Mouse (Mus musculus) common myeloid progenitor, adult 5-6 weeks (primary cell): ENCODE measurements at regions not wholly inside any gene's neighbourhood (a gene's known extent, or its start where the extent isn't known, plus 50 kb on each side); places are given as distances from the start of the nearest gene placed in this dataset.
A peak's percentile ranks its signal among the peaks of the same experiment; 100 is the strongest.

Source experiments
- ATAC-seq: replicated peaks from 2 replicates; pipeline ENCODE4 v1.8.0; 2016; ENCODE audit warnings: low read depth, mild to moderate bottlenecking, moderate TSS enrichment, inconsistent platforms; ENCODE audit not compliant: poor library complexity, severe bottlenecking

DNA sequence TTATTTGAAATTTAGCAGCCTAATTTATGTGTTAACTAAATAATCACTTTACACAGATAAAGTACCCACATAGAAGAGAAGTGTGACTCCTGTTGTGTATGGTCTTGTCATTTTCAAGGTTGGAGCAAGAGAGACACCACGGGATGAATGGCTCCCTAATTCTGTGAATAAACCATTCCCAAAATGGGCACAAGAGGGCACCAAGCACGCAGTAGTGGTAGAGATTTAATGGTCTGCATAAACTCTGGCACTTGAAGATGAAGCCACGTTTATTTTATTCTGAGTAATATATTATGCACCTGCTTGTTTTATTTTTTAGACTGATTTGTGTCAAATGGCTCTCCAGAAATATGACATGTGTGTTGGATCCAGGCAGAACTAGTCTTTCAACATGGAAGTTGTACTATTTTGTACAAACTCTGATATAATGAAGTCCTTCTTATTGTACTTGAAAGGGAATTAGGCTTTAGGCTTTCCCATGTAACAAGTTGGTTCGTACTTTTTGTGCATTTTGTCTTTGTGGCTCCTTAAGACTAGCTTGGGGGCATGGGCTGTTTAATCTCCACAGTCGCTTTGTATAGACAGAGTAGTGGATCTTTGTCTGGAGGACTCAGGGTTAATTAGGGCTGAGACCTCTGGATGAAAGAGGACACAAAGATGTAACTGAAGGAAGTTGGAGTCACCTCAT, 480.8 kb downstream of the Plcl1 start:
- peak; percentile 77 for ATAC-seq

DNA sequence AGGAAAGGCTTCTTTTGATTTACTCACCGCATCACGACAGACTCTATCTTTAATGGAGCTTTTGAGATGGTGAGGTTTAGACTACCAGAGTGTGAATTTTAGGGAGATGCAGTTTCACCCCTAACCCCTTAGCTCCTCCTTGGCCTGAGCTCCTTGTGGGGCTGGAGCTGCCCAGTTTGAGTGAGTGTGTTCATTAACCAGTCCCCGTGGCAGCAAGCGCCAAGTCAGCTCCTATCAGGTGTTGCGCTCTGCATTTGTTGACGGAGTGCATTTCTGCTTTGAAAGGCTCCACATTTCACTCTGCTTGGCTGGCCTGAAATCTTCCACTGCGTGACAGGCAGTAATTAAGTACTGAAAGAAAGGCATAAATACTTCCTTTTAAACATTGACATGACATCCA, 481.7 kb downstream of the Plcl1 start:
- no peak for ATAC-seq

GRCm38 (mm10) chr1:55888711-55889366, 483.1 kb downstream of the Plcl1 start:
- ATAC-seq = no peak

- 0 out of 2 replicates have a peak, but pooled peaks have one; percentile 36 for ATAC-seq
These were observed 484.9 kb downstream of the Plcl1 start for GRCm38 (mm10) chr1:55890511-55891151.

- ATAC-seq = no peak
These were observed 486.2 kb downstream of the Plcl1 start for GRCm38 (mm10) chr1:55891894-55892293.

DNA sequence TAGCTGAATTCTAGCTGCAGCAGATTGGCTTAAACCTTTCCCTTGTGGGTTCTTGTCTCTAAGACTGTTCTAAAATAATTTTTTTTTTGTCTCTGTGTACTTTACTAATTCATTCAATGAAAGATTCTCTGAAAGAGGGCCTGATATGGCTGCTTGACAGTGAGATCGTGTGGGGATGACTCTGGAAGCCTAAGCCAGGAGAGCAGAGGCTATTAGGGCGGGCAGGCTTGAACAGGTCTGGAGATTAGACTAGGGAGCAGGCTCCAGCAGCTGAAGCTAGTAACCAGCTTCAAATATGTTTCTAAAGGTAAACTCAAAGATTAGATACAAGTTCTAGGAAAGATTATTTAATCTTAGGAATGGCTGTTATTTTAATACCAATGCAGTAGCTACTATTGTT, 491.9 kb downstream of the Plcl1 start:
- ATAC-seq = no peak

DNA sequence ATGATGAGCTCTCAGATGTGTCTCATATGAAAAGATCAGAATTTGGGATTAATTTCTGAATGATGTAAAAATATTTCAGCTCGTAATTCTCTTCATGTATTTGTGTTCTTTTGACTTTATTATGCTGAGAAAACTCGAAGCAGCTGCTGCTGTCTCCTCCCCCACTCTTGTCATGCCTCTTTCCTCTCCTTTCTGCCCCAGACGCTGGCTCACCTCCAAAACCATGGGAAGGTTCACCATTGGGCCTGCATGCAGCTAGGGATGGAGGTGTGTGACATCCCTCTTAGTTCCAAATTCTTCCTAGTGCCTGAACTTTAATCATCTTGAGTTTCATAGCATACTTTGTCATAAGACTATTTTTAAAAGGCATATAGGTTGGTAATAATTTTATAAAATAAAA, 492.3 kb downstream of the Plcl1 start:
- no peak for ATAC-seq

- ATAC-seq = no peak
These were observed 494.3 kb downstream of the Plcl1 start for GRCm38 (mm10) chr1:55900033-55900432.

GRCm38 (mm10) chr1:55903177-55903576, 497.5 kb downstream of the Plcl1 start:
- peak; percentile 95 for ATAC-seq

GRCm38 (mm10) chr1:55904571-55904970, 498.9 kb downstream of the Plcl1 start:
- peak; percentile 43; the same call in 1 of the 2 replicates for ATAC-seq

DNA sequence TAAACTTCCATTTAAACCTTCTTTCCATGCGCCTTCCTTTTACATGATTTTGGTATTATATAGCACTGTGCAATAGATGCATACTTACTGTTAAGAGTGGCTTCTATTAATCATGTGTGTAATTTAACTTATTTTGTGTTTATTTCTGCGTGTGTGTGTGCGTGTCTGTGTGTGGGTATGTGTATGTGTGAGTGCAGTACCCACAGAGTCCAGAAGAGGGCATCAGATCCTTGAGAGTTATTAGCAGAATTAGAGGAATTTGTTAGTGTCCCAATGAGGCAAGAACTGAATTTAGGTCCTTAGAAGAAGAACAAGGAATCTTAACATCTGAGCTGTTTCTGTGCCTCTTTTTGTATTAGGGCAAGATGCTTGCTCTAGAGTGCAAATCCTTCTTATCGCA, 499.5 kb downstream of the Plcl1 start:
- no peak for ATAC-seq

- 0 out of 2 replicates have a peak, but pooled peaks have one; percentile 39 for ATAC-seq
These were observed 504.3 kb downstream of the Plcl1 start for GRCm38 (mm10) chr1:55910024-55910423.

GRCm38 (mm10) chr1:55914284-55914683, 508.6 kb downstream of the Plcl1 start:
- no peak for ATAC-seq

DNA sequence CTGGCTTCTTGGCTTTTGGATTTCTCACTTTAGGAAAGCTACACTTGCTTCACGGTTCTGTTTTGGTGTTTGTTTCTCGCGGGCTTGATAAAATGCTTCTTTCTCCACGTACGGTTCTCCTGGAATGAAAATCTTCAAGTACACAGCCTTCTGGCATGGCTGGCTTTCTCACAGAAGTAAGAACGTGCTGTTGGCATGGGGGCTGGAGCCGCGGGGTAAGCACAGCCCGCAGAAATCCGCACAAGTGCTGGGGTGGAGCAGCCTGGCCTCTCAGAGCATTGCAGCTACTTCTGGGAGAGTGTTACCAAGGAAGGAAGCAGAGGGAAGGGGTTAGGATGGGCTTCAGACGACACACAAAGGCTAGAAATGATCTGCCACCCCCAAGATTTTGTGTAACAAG, 510.2 kb downstream of the Plcl1 start:
- no peak for ATAC-seq

DNA sequence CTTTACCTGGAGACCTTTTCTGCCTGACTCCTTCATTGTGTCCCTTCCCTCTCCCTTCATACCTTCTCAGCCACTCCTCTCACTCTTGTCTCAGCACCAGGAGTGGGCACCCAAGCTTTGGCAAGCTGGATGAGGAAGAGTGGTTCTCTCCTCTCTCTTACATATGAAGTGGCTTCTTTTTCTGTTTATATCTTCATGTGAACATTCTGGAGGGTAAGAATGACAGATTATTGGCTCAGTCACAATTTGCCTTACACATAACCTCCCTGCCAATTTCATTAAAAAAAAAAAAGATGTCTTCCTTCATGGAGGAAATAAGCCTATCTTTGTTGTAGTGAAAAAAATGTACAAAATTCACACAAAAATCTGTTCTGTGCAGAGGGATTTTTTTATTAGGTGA, 513.8 kb downstream of the Plcl1 start:
- no peak for ATAC-seq

DNA sequence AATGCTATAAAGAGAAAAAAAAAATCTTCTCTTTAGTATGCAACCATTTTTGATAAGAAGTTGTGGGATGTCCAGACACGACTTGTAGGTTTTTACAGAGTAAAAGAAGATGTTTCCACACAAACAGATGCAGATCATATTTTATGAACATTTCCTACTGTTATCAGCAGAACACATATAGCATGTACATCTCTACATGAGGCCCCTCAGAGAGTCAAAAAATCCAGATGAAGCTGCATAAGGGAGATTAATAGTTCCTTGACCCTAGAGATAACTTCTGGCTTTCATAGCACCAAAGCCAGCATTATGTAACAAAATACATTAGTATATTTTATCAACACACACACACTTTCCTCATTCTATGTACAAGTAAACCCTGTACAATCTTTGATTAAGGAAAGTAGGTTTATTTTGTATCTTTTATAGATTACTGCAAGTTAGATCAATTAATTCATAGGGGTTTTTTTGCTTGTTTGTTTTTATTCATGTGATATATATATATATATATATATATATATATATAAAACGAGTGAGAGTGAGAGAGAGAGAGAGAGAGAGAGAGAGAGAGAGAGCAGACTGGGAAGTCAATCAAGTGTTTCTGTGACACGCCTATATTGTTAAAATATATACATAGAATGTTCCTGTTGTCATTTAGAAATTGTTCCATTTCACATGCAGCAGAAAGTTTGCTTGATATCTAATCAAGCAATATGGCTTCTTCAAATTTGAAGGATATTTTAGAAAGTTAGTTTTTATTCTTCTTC, 541.2 kb downstream of the Plcl1 start:
- no peak for ATAC-seq

- no peak for ATAC-seq
These were observed 542.0 kb downstream of the Plcl1 start for GRCm38 (mm10) chr1:55947618-55948283.

GRCm38 (mm10) chr1:55949606-55950005, 543.9 kb downstream of the Plcl1 start:
- no peak for ATAC-seq

- peak; percentile 50 for ATAC-seq
These were observed 552.2 kb downstream of the Plcl1 start for GRCm38 (mm10) chr1:55957804-55958445.

DNA sequence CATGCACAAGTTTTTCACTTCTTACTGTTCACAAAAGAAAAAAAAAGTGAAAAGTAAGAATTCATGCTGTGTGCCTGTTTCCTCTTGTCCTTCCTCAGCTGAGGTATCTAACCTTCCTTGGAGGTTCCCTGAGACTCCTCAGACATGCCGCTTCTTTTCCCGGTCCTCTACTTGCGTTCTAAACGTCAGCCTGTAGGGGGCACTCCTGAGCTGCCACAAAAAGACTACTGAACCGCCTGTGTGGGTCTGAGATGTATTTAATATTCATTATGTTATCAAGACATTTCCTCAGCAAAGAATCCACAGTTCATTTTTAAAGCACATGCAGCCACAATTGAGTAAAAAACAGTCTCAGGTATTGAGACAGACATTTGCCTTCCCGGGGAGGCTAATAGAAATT, 554.6 kb downstream of the Plcl1 start:
- ATAC-seq = peak; percentile 83
